Mouse (Mus musculus) heart, embryonic 10.5 days (tissue): ENCODE data around the gene Col12a1. TPM values are rescaled to one million over a fixed set of nuclear protein-coding genes. Genes with fewer than 3 reads are reported as not detected.

ENCODE experiments used
- DNase-seq: peaks from one replicate; pipeline ENCODE4 v3.0.0-alpha.2; 2017; ENCODE audit warnings: low spot score
- H3K27ac ChIP-seq: fragments of 300-500 bp; sonication (generic); 2 replicates; pipeline ENCODE4 v1.5.1; 2016; ENCODE audit warnings: mild to moderate bottlenecking
- H3K27me3 ChIP-seq: fragments of 300-500 bp; sonication (generic); 2 replicates; pipeline ENCODE4 v1.6.1; 2016; ENCODE audit warnings: mild to moderate bottlenecking; ENCODE audit not compliant: poor library complexity, insufficient read depth, severe bottlenecking
- H3K36me3 ChIP-seq: fragments of 300-500 bp; sonication (generic); 2 replicates; pipeline ENCODE4 v1.6.1; 2016; ENCODE audit warnings: mild to moderate bottlenecking, moderate library complexity
- H3K4me1 ChIP-seq: fragments of 300-500 bp; sonication (generic); 2 replicates; pipeline ENCODE4 v1.6.1; 2016; ENCODE audit warnings: mild to moderate bottlenecking
- H3K4me3 ChIP-seq: fragments of 300-500 bp; sonication (generic); 2 replicates; pipeline ENCODE4 v1.5.1; 2016; ENCODE audit warnings: mild to moderate bottlenecking, moderate library complexity
- H3K9me3 ChIP-seq: fragments of 300-500 bp; sonication (generic); 2 replicates; pipeline ENCODE4 v1.6.1; 2016; ENCODE audit warnings: mild to moderate bottlenecking, moderate library complexity
- WGBS: fragments of 180-500 bp; shearing (Covaris S2); methylation state at CpG from one replicate; pipeline ENCODE4 v1.1.7; 2016; 5-methylcytosine and 5-hydroxymethylcytosine counted together
- polyA plus RNA-seq: library from polyadenylated mRNA; unstranded; fragments of >200 nt; fragmentation: Nextera tagmentation; extraction: Ambion mirVana; gene quantifications from 2 replicates; pipeline ENCODE4 v1.2.1, GENCODE M21; 2016

Gene Col12a1
- polyA plus RNA-seq, 1 experiment from 2014 or later, result 11.1 TPM

GRCm38 (mm10) chr9:79553297-79553696, 165.3 kb downstream of the Col12a1 start:
- 88% methylated on average over 2 of the region's 2 CpGs for WGBS
- Histone ChIP-seq H3K36me3 (no peaks in the 10 kb centered on the region), H3K27me3 (no peaks in the 10 kb centered on the region), H3K4me3 (no peak overlapping the region), H3K4me1 (no peaks in the 10 kb centered on the region), H3K9me3 (no peaks in the 10 kb centered on the region), H3K27ac (no peak overlapping the region)
- DNase-seq, result no peak

Other genes starting within 250 kb of the Col12a1 start
- gene Cox7a2, start 41.0 kb upstream of the Col12a1 start, polyA plus RNA-seq, result 869 and 1,151 TPM in 2 replicates
- 74.1 and 89.4 TPM in 2 replicates for gene Tmem30a, start 74.7 kb upstream of the Col12a1 start, polyA plus RNA-seq